Mouse (Mus musculus): Measurements from ENCODE around the gene Cxcl12.

Cxcl12 gene

GRCm38 (mm10) chr6:117220831-117221345 is 52.6 kb downstream of the Cxcl12 start:
- DNase-seq (ENCODE audit: low spot score), result no peak

Data from layer of hippocampus, adult 11-12 months (tissue).